Mouse (Mus musculus): ENCODE measurements at regions not wholly inside any gene's neighbourhood (a gene's known extent, or its start where the extent isn't known, plus 50 kb on each side); places are given as distances from the start of the nearest gene placed in this dataset.

- Histone ChIP-seq H3K27ac (no peak overlapping the region), H3K36me3 (no peaks in the 10 kb centered on the region), H3K27me3 (ENCODE audit: insufficient read depth, poor library complexity, severe bottlenecking) (no peaks in the 10 kb centered on the region), H3K4me1 (replicated peaks) (no peaks in the 10 kb centered on the region), H3K4me3 (no peak overlapping the region), H3K9me3 (no peaks in the 10 kb centered on the region)
- DNase-seq (ENCODE audit: low spot score), result no peak
- WGBS, result 44% methylated on average over 1 of the region's 1 CpGs
Observed at GRCm38 (mm10) chr1:72076341-72076740, 135.8 kb downstream of the Mreg start.

GRCm38 (mm10) chr1:72075464-72075863 lies 136.6 kb downstream of the Mreg start:
- Histone ChIP-seq H3K4me3 (no peak overlapping the region), H3K27ac (no peak overlapping the region), H3K36me3 (no peaks in the 10 kb centered on the region), H3K4me1 (replicated peaks) (no peaks in the 10 kb centered on the region), H3K9me3 (no peaks in the 10 kb centered on the region), H3K27me3 (ENCODE audit: insufficient read depth, poor library complexity, severe bottlenecking) (no peaks in the 10 kb centered on the region)
- no peak for DNase-seq (ENCODE audit: low spot score)
- WGBS, result 85% methylated on average over 2 of the region's 2 CpGs

DNA sequence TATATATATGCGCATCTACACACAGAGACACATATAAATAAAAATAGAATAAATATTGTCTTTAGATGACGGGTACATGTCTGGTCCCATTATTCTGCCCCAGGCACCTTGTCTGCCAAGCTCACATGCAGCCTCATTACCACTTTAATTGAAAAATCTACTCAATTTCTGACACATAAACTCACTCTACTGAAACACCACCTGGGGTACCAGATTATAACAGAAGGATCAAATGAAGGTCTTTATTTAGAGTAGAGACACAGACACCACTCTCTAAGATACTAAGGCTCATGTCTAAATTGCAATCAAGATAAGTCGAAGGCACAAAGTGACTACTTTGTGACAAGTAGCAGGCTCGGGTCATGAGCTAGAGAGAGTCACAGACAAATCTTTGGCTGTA lies 138.9 kb downstream of the Mreg start:
- Histone ChIP-seq H3K4me3 (no peak overlapping the region), H3K9me3 (no peaks in the 10 kb centered on the region)

GRCm38 (mm10) chr1:72070489-72070888 lies 141.6 kb downstream of the Mreg start:
- no peaks in the 10 kb centered on the region for H3K4me1 ChIP-seq (replicated peaks)
- H3K27ac ChIP-seq, result no peak overlapping the region
- H3K4me3 ChIP-seq, result no peak overlapping the region
- WGBS, result 76% methylated on average over 5 of the region's 5 CpGs
- DNase-seq (ENCODE audit: low spot score), result no peak
- no peaks in the 10 kb centered on the region for H3K9me3 ChIP-seq
- no peaks in the 10 kb centered on the region for H3K36me3 ChIP-seq
- no peaks in the 10 kb centered on the region for H3K27me3 ChIP-seq (ENCODE audit: insufficient read depth, poor library complexity, severe bottlenecking)

More for the DNA sequence above, 138.9 kb downstream of the Mreg start:
- no peaks in the 10 kb centered on the region for H3K36me3 ChIP-seq
- no peaks in the 10 kb centered on the region for H3K4me1 ChIP-seq (replicated peaks)
- DNase-seq (ENCODE audit: low spot score), result no peak
- no peaks in the 10 kb centered on the region for H3K27me3 ChIP-seq (ENCODE audit: insufficient read depth, poor library complexity, severe bottlenecking)
- WGBS, result 84% methylated on average over 4 of the region's 4 CpGs
- no peak overlapping the region for H3K27ac ChIP-seq

- no peaks in the 10 kb centered on the region for H3K36me3 ChIP-seq
- H3K4me1 ChIP-seq (replicated peaks), result no peaks in the 10 kb centered on the region
- no peak overlapping the region for H3K4me3 ChIP-seq
- 86% methylated on average over 4 of the region's 4 CpGs for WGBS
- H3K27me3 ChIP-seq (ENCODE audit: insufficient read depth, poor library complexity, severe bottlenecking), result no peaks in the 10 kb centered on the region
- no peak overlapping the region for H3K27ac ChIP-seq
- DNase-seq (ENCODE audit: low spot score), result no peak
- H3K9me3 ChIP-seq, result no peaks in the 10 kb centered on the region
Observed at GRCm38 (mm10) chr1:72069056-72069455, 143.1 kb downstream of the Mreg start.

- Histone ChIP-seq H3K36me3 (no peaks in the 10 kb centered on the region), H3K4me1 (replicated peaks) (no peaks in the 10 kb centered on the region), H3K27me3 (ENCODE audit: insufficient read depth, poor library complexity, severe bottlenecking) (no peaks in the 10 kb centered on the region), H3K27ac (no peak overlapping the region), H3K4me3 (no peak overlapping the region), H3K9me3 (no peaks in the 10 kb centered on the region)
- no peak for DNase-seq (ENCODE audit: low spot score)
- WGBS, result 80% methylated on average over 13 of the region's 13 CpGs
Observed at GRCm38 (mm10) chr1:72065090-72065489, 147.0 kb downstream of the Mreg start.

- Histone ChIP-seq H3K27me3 (ENCODE audit: insufficient read depth, poor library complexity, severe bottlenecking) (no peaks in the 10 kb centered on the region), H3K9me3 (no peaks in the 10 kb centered on the region), H3K4me1 (replicated peaks) (0 out of 2 replicates have a peak, but pooled peaks cover 3% of the 10 kb centered on the region), H3K27ac (no peak overlapping the region), H3K4me3 (no peak overlapping the region), H3K36me3 (no peaks in the 10 kb centered on the region)
- no peak for DNase-seq (ENCODE audit: low spot score)
- 65% methylated on average over 5 of the region's 5 CpGs for WGBS
Observed at GRCm38 (mm10) chr1:72060393-72060792, 151.7 kb downstream of the Mreg start.

GRCm38 (mm10) chr1:72058045-72058703 lies 153.9 kb downstream of the Mreg start:
- no peaks in the 10 kb centered on the region for H3K27me3 ChIP-seq (ENCODE audit: insufficient read depth, poor library complexity, severe bottlenecking)
- no peak for DNase-seq (ENCODE audit: low spot score)
- 0 out of 2 replicates have a peak, but pooled peaks cover 3% of the 10 kb centered on the region for H3K4me1 ChIP-seq (replicated peaks)
- no peaks in the 10 kb centered on the region for H3K9me3 ChIP-seq
- no peak overlapping the region for H3K4me3 ChIP-seq
- WGBS, result 84% methylated on average over 7 of the region's 7 CpGs
- no peak overlapping the region for H3K27ac ChIP-seq
- no peaks in the 10 kb centered on the region for H3K36me3 ChIP-seq

- DNase-seq (ENCODE audit: low spot score), result no peak
Observed at GRCm38 (mm10) chr1:72054541-72054940, 157.6 kb downstream of the Mreg start.

GRCm38 (mm10) chr1:72050858-72051257 lies 161.2 kb downstream of the Mreg start:
- H3K4me3 ChIP-seq, result no peak overlapping the region
- H3K27ac ChIP-seq, result no peak overlapping the region
- DNase-seq (ENCODE audit: low spot score), result no peak
- H3K27me3 ChIP-seq (ENCODE audit: insufficient read depth, poor library complexity, severe bottlenecking), result no peaks in the 10 kb centered on the region
- no peaks in the 10 kb centered on the region for H3K9me3 ChIP-seq
- H3K36me3 ChIP-seq, result no peaks in the 10 kb centered on the region
- 92% methylated on average over 3 of the region's 3 CpGs for WGBS
- no peaks in the 10 kb centered on the region for H3K4me1 ChIP-seq (replicated peaks)

More at GRCm38 (mm10) chr1:72054541-72054940, 157.6 kb downstream of the Mreg start:
- no peaks in the 10 kb centered on the region for H3K27me3 ChIP-seq (ENCODE audit: insufficient read depth, poor library complexity, severe bottlenecking)
- no peaks in the 10 kb centered on the region for H3K36me3 ChIP-seq
- no peaks in the 10 kb centered on the region for H3K9me3 ChIP-seq
- H3K4me3 ChIP-seq, result no peak overlapping the region
- no peak overlapping the region for H3K27ac ChIP-seq
- 0 out of 2 replicates have a peak, but pooled peaks cover 3% of the 10 kb centered on the region for H3K4me1 ChIP-seq (replicated peaks)
- 87% methylated on average over 1 of the region's 1 CpGs for WGBS

DNA sequence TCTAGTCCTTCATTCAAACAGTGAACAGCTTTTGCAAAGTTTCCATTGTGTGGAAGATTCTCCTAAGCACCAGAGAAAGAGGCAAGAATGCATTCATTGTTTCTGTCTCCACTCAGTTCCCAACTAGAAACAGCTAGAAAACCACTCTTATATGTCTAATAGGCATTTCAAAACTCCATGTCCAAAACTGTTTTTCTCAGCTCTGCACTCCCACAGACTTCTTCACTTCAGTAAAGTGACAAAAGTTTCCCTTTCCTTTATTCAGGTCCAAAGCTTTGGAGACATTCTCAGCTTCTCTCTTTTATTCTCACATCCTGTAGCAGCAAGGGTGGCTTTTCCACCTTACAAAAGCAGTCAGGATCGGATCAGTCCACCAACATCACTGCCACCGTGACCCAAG lies 166.0 kb downstream of the Mreg start:
- WGBS, result 77% methylated on average over 2 of the region's 2 CpGs
- Histone ChIP-seq H3K36me3 (no peaks in the 10 kb centered on the region), H3K4me1 (replicated peaks) (no peaks in the 10 kb centered on the region), H3K27ac (no peak overlapping the region), H3K9me3 (no peaks in the 10 kb centered on the region), H3K4me3 (no peak overlapping the region), H3K27me3 (ENCODE audit: insufficient read depth, poor library complexity, severe bottlenecking) (no peaks in the 10 kb centered on the region)
- no peak for DNase-seq (ENCODE audit: low spot score)

DNA sequence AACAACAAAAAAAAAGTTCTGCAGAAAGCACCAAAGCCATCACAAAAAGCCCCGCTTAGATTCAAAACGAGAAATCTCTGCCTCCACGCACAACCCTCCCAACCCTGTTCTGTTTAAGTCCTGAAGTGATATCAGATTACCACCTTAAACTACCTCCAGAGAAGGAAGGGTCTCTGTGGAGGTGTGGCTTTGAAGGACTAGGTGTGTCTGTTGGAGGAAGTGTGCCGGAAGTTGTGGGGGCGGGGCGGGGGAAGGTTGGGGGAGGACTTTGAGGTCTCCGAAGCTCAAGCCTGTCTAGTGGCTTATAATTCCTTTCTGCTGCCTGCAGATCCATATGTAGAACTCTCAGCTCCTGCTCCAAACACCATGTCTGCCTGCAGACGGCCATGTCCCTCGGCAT lies 173.6 kb downstream of the Mreg start:
- H3K27ac ChIP-seq, result no peak overlapping the region
- WGBS, result 70% methylated on average over 9 of the region's 9 CpGs
- no peaks in the 10 kb centered on the region for H3K9me3 ChIP-seq
- no peak for DNase-seq (ENCODE audit: low spot score)
- no peaks in the 10 kb centered on the region; the same call in 1 of the 2 replicates for H3K4me1 ChIP-seq (replicated peaks)
- no peak overlapping the region for H3K4me3 ChIP-seq
- H3K27me3 ChIP-seq (ENCODE audit: insufficient read depth, poor library complexity, severe bottlenecking), result no peaks in the 10 kb centered on the region
- H3K36me3 ChIP-seq, result no peaks in the 10 kb centered on the region

DNA sequence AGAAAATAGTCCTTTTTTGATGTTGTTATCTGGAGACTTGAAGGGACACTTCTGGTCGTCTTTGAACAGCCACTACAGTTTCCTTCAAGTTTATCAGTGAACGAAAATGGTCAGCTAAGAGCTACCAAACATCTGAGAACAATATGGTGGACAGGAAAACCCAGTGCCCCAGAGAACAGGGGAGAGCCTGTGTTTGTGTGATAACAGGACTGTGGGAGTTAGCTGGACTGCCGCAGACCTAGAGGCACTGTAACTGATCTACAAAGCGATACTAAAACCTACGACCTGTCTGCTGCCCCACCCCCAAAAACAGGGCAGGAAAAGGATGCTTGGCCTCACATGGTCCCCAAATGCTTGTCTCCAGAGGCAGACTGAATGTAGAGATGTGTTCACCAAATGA lies 175.5 kb downstream of the Mreg start:
- Histone ChIP-seq H3K27ac (no peak overlapping the region), H3K4me1 (replicated peaks) (no peaks in the 10 kb centered on the region; the same call in 1 of the 2 replicates), H3K27me3 (ENCODE audit: insufficient read depth, poor library complexity, severe bottlenecking) (no peaks in the 10 kb centered on the region), H3K36me3 (no peaks in the 10 kb centered on the region), H3K4me3 (no peak overlapping the region), H3K9me3 (no peaks in the 10 kb centered on the region)
- no peak for DNase-seq (ENCODE audit: low spot score)
- WGBS, result 73% methylated on average over 5 of the region's 5 CpGs

GRCm38 (mm10) chr1:72036141-72036540 lies 176.0 kb downstream of the Mreg start:
- H3K27me3 ChIP-seq (ENCODE audit: insufficient read depth, poor library complexity, severe bottlenecking), result no peaks in the 10 kb centered on the region
- no peak overlapping the region for H3K27ac ChIP-seq
- WGBS, result 92% methylated on average over 5 of the region's 5 CpGs
- H3K4me1 ChIP-seq (replicated peaks), result no peaks in the 10 kb centered on the region; the same call in 1 of the 2 replicates
- H3K36me3 ChIP-seq, result no peaks in the 10 kb centered on the region
- no peaks in the 10 kb centered on the region for H3K9me3 ChIP-seq
- no peak for DNase-seq (ENCODE audit: low spot score)
- H3K4me3 ChIP-seq, result no peak overlapping the region
